Mouse (Mus musculus): ENCODE measurements around the gene Mcl1. TPM values are rescaled to one million over a fixed set of nuclear protein-coding genes. Genes with fewer than 3 reads are reported as not detected.
"Not testable (repeated sequence)": the region's sequence is repeated elsewhere in the genome, so short reads cannot be mapped to it uniquely, and the experiment has no call there.

The Mcl1 gene
- polyA plus RNA-seq, 1 experiment: 36.9 TPM

DNA sequence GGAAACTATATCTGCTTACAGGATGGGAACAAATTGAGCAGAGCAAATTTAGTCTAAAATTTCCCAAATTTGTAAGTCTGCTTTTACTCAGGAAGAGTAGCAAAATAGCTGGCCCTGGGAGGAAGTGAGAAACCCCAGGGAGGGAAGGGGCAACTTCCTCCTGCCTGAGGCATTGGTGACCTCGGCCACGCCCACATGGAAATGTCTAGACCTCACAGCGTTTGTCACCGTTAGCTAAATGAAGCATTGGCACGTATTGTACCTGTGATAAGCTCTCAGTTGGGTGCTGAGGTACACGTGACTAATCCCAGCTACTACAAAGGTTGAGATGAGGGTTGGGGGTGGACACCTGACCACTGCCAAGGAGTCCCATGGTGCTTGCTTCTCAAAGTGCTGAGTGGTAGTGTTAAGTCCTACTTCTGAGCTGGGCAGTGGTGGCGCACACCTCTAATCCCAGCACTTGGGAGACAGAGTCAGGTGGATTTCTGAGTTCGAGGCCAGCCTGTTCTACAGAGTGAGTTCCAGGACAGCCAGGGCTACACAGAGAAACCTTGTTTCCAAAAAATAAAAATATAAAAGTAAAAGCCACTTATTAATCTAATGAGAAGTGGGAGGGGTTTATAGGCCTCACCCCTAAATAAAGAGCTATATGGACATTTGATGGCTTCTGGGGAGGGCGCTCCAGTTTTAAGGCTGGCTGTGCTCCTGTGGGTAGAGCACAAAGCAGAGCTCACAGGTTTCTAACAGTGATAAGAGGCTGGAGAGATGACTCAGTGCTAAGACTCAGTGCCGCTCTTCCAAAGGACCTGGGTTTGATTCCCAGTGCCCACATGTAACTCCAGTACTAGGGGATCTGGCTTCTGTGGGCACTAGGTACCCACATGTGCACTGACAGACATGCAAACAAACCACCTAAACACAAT is 13.0 kb upstream of the Mcl1 start:
- Histone ChIP-seq H3K9me3 (ENCODE audit: control insufficient read depth, low read length) (no peaks in the 10 kb centered on the region), H3K4me1 (ENCODE audit: control insufficient read depth) (peaks cover 50% of the 10 kb centered on the region), H3K4me3 (replicated peaks) (no peak overlapping the region), H3K27me3 (ENCODE audit: control insufficient read depth) (no peaks in the 10 kb centered on the region), H3K36me3 (ENCODE audit: control insufficient read depth) (peaks cover 36% of the 10 kb centered on the region)
- TF ChIP-seq GATA1 (IDR thresholded peaks at IDR 0.05; ENCODE audit: low read length) (no peak), TAL1 (IDR thresholded peaks at IDR 0.05; ENCODE audit: low read length) (no peak)

DNA sequence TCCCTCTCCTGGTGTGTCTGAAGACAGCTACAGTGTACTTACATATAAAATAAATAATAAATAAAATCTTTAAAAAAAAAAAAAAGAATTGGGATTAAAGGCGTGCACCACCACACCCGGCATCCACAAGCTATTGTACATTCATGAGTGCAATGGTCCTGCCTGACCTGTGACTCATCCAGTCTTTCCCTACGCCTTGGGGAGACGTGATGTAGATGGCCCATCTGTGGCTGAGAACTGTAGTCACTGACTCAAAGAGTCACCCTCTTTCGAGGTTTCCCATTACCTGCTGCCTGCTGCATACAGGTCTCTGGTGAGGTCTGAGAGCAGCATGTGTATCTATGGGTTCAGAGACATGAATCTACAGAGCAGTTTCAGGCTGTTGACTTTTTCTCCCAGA is 10.6 kb upstream of the Mcl1 start:
- peaks cover 52% of the 10 kb centered on the region for H3K4me1 ChIP-seq (ENCODE audit: control insufficient read depth)
- peaks cover 17% of the 10 kb centered on the region for H3K36me3 ChIP-seq (ENCODE audit: control insufficient read depth)
- H3K9me3 ChIP-seq (ENCODE audit: control insufficient read depth, low read length): no peaks in the 10 kb centered on the region
- no peak overlapping the region for H3K4me3 ChIP-seq (replicated peaks)
- H3K27me3 ChIP-seq (ENCODE audit: control insufficient read depth): no peaks in the 10 kb centered on the region
- TF ChIP-seq GATA1 (IDR thresholded peaks at IDR 0.05; ENCODE audit: low read length) (no peak), TAL1 (IDR thresholded peaks at IDR 0.05; ENCODE audit: low read length) (no peak)

DNA sequence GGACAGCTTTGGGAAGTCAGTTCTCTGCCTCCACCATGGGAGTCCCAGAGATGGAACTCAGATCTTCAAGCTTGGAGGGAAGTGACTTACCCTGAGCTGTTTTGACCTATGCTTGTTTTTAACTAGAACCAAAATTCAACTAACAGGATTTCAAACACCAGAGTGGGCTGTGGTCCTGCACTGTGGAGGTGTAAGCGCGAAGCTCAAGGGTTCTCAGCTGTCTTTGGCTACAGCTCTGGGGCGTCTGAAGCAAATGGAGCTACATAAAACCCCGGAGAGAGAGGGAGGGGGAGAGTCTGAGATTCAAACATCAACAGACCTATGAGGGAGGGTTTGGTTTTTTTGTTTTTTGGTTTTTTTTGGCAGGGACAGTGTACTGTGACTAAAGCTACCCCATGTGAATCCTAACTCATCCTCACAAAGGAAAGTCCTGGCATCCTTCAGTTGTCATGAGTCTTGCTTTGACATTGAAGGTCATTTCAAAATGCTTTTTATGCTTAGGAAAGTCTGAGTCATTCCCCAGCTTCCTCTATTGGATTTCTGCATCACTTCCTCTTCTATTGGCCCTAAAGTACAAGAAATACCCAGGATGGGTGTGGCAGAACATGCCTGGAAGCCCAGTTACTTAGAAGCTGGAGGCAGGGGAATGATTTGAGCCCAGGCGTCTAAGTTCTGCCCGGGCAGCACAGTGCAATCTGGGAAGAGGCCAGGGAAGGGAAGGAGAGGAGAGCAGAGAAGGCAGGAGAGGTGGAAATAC is 8.1 kb upstream of the Mcl1 start:
- TF ChIP-seq GATA1 (IDR thresholded peaks at IDR 0.05; ENCODE audit: low read length): no peak
- TF ChIP-seq TAL1 (IDR thresholded peaks at IDR 0.05; ENCODE audit: low read length): no peak
- H3K4me1 ChIP-seq (ENCODE audit: control insufficient read depth): peaks cover 34% of the 10 kb centered on the region
- no peak overlapping the region for H3K4me3 ChIP-seq (replicated peaks)

DNA sequence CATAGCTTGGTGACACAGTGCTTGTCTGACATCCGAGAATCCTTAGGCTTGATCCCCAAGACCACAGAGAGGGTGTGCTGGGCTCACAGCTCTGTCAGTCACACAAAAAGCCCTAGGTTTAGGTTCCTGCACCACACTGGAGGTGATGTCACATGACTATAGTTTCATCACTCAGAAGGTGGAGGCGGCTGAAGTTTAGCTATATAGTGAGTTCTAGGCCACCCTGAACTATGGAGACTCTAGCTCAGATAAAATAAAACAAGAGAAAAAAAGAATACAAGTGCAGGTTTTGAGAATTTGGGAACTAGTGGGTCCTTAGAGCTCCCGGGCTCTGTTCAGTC is 7.6 kb upstream of the Mcl1 start:
- H3K27me3 ChIP-seq (ENCODE audit: control insufficient read depth): no peaks in the 10 kb centered on the region
- no peaks in the 10 kb centered on the region for H3K9me3 ChIP-seq (ENCODE audit: control insufficient read depth, low read length)
- H3K4me3 ChIP-seq (replicated peaks): no peak overlapping the region
- TF ChIP-seq GATA1 (IDR thresholded peaks at IDR 0.05; ENCODE audit: low read length): no peak
- H3K36me3 ChIP-seq (ENCODE audit: control insufficient read depth): peaks cover 11% of the 10 kb centered on the region
- peaks cover 30% of the 10 kb centered on the region for H3K4me1 ChIP-seq (ENCODE audit: control insufficient read depth)

More for the DNA sequence above, 8.1 kb upstream of the Mcl1 start:
- H3K27me3 ChIP-seq (ENCODE audit: control insufficient read depth): no peaks in the 10 kb centered on the region
- no peaks in the 10 kb centered on the region for H3K9me3 ChIP-seq (ENCODE audit: control insufficient read depth, low read length)
- H3K36me3 ChIP-seq (ENCODE audit: control insufficient read depth): peaks cover 10% of the 10 kb centered on the region

DNA sequence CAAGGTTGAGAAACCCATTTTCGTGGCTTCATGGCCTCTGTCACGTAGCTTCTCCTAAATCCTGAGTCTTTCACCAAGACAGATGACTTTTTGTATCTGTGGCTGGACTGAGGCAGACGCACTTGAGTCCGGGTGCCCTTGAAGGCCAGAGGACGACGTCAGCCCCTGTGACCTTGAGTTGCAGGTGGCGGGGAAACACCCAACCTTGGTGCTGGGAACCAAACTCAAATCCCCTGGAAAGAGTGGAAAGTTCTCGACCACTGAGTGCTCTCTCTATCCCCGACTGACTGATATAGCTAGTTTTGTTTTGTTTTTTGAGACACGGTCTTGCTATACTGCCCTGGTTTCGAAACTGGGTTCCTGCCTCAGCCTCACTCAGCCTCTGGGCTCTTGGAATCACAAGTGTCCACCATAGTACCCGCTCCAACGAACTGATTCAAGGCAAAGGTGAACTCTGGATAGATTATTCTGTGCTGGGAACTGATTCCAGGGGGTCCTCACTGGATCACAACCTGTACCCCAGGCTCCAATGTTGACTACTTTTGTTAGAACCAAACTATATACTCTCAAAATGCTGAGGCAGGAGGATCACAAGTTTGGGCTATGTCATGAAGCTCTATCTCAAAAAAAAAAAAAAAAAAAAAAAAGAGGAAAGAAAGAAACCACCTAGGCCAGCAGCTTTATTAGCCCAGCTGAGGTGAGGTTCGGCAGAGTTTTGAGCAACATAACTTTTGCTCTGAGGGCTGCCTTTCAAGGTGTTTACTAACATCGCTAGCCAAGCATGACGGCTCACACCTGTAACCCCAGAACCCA is 7.0 kb upstream of the Mcl1 start:
- Histone ChIP-seq H3K9me3 (ENCODE audit: control insufficient read depth, low read length) (no peaks in the 10 kb centered on the region), H3K36me3 (ENCODE audit: control insufficient read depth) (peaks cover 7% of the 10 kb centered on the region), H3K27me3 (ENCODE audit: control insufficient read depth) (no peaks in the 10 kb centered on the region), H3K4me1 (ENCODE audit: control insufficient read depth) (peaks cover 29% of the 10 kb centered on the region), H3K4me3 (replicated peaks) (no peak overlapping the region)
- TF ChIP-seq GATA1 (IDR thresholded peaks at IDR 0.05; ENCODE audit: low read length) (no peak), TAL1 (IDR thresholded peaks at IDR 0.05; ENCODE audit: low read length) (no peak)

DNA sequence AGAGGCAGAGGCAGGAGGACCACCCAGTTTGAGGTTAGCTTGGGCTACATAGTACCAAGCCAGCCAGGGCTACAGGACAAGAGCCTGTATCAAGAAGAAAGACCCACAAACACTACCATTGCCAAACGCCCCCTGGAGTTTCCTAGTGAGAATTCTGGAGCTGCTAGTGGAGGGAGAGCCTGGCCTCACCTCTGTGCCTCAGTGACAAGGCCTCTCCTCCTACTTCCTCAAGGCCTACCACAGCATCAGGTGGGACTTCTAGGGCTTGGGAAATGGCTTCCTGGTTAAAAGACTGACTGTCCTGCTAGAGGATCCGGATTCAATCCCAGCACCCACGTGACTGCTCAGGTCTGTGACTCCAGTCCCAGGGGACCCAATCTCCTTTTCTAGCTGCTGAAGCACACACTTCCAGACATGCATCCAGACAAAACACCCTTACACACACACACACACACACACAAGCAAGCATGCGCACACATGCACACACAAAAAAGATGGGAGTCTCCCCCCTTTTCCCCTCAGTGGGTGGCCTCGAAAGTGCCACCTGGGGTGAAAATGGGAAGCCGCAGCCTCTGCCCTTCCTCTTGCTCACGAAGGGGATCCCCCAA is 6.3 kb upstream of the Mcl1 start:
- no peak for TF ChIP-seq GATA1 (IDR thresholded peaks at IDR 0.05; ENCODE audit: low read length)
- no peak for TF ChIP-seq TAL1 (IDR thresholded peaks at IDR 0.05; ENCODE audit: low read length)
- no peaks in the 10 kb centered on the region for H3K27me3 ChIP-seq (ENCODE audit: control insufficient read depth)
- H3K9me3 ChIP-seq (ENCODE audit: control insufficient read depth, low read length): no peaks in the 10 kb centered on the region
- peaks cover 36% of the 10 kb centered on the region for H3K4me1 ChIP-seq (ENCODE audit: control insufficient read depth)
- H3K4me3 ChIP-seq (replicated peaks): no peak overlapping the region
- peaks cover 10% of the 10 kb centered on the region for H3K36me3 ChIP-seq (ENCODE audit: control insufficient read depth)

DNA sequence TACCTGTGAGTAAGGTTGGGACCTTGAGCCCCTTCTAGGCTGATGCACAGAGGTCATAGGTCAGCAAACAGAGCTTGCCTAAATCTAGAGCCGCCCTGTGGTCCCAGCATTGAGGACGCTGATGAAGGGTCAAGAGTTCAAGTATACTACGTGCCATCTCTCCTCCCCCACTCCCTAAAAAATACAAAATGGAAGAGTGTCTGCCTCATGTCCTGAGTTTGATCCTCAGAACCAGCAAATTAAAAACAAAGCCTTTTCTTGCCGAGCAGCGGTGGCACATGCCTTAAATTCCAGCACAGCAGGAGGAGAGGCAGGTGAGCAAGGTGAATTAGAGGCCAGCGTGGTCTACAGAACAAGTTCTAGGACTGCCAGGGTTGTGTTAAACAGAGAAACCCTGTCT is 5.7 kb upstream of the Mcl1 start:
- H3K36me3 ChIP-seq (ENCODE audit: control insufficient read depth): peaks cover 12% of the 10 kb centered on the region
- TF ChIP-seq GATA1 (IDR thresholded peaks at IDR 0.05; ENCODE audit: low read length) (no peak), TAL1 (IDR thresholded peaks at IDR 0.05; ENCODE audit: low read length) (no peak)
- no peaks in the 10 kb centered on the region for H3K27me3 ChIP-seq (ENCODE audit: control insufficient read depth)
- H3K4me3 ChIP-seq (replicated peaks): no peak overlapping the region
- no peaks in the 10 kb centered on the region for H3K9me3 ChIP-seq (ENCODE audit: control insufficient read depth, low read length)
- peaks cover 42% of the 10 kb centered on the region for H3K4me1 ChIP-seq (ENCODE audit: control insufficient read depth)

DNA sequence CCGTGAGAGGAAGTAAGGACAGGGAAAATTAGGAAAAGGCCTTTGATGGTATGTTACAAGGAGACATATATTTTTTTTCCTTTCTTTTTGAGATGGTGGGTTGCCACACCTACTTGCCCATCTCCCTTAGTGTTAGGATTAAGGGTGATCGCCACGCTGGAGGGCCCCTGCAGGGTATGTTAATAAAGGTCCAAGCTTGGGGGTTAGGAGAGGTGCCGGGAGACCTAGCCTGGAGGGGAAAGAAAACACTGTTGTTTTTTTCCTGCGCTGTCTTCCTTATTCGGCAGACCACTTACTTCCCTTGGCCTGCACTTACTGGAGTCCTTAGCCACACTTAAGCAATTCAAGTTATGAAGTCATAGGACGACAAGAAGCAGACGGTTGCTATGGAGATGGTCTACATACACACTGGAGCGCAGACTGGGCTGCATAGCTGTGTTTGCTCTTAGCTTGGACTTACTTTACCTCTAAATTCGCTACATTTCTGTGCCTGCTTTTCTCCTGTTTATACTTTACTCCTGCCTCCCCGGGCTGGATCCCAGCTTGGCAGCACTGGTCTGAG is 5.0 kb upstream of the Mcl1 start:
- H3K9me3 ChIP-seq (ENCODE audit: control insufficient read depth, low read length): no peaks in the 10 kb centered on the region
- no peaks in the 10 kb centered on the region for H3K27me3 ChIP-seq (ENCODE audit: control insufficient read depth)
- H3K36me3 ChIP-seq (ENCODE audit: control insufficient read depth): peaks cover 10% of the 10 kb centered on the region
- peaks cover 45% of the 10 kb centered on the region for H3K4me1 ChIP-seq (ENCODE audit: control insufficient read depth)
- no peak overlapping the region for H3K4me3 ChIP-seq (replicated peaks)
- TF ChIP-seq GATA1 (IDR thresholded peaks at IDR 0.05; ENCODE audit: low read length) (no peak), TAL1 (IDR thresholded peaks at IDR 0.05; ENCODE audit: low read length) (no peak)

DNA sequence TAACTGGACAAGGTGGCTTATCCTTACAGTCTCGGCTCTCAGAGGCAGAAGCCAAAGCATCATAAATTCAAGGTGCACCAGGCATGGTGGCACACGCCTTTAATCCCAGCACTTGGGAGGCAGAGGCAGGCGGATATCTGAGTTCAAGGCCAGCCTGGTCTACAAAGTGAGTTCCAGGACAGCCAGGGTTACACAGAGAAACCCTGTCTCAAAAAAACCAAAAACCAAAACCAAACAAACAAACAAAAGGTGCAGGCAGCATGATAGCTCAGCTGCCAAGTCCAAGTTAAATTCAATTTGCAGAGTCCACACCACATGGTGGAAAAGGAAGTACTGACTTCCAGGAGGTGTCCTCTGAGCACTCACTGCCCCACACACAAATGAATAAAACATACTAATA is 4.2 kb upstream of the Mcl1 start:
- Histone ChIP-seq H3K36me3 (ENCODE audit: control insufficient read depth) (peaks cover 14% of the 10 kb centered on the region), H3K4me1 (ENCODE audit: control insufficient read depth) (peaks cover 45% of the 10 kb centered on the region)
- not testable (repeated sequence) for H3K4me3 ChIP-seq (replicated peaks); H3K9me3 ChIP-seq (ENCODE audit: control insufficient read depth, low read length); H3K27me3 ChIP-seq (ENCODE audit: control insufficient read depth)
